Mouse (Mus musculus) spleen, adult 2 months (tissue): ENCODE measurements around the gene Efhd2.

Experiments used
- CTCF ChIP-seq: fragments of 200-500 bp; IDR thresholded peaks from 2 replicates; pipeline ENCODE4 v1.5.1; 2011; ENCODE audit warnings: mild to moderate bottlenecking, inconsistent platforms; ENCODE audit not compliant: insufficient read depth, insufficient read length, insufficient replicate concordance; ENCODE audit errors: extremely low read depth
- POLR2A ChIP-seq: fragments of 200-500 bp; IDR thresholded peaks from 2 replicates; pipeline ENCODE4 v1.6.1; 2011; ENCODE audit warnings: low read depth, low read length, inconsistent platforms

DNA sequence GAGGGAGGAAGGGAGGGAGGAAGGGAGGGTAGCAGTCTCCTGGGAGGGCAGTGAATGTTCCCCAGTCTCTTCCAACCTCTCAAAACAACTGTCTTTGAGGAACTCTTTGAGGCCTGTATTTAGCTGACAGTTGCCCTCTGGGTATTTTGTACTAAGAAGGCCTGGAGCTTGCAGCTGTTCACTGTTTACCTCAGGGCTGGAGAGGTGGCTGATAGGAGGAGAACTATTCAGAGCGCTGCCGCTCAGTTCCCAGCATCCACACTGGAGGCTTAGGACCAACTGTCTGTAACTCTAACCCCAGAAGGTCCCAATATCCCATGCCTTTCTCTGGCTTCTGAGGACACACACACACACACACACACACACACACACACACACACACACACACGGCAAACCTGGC, 23.1 kb upstream of the Efhd2 start:
- TF ChIP-seq POLR2A (no peak), CTCF (no peak)
